Mouse (Mus musculus) lung, adult 2 months (tissue): Measurements from ENCODE around the gene A3galt2.

Experiments used
- CTCF ChIP-seq: fragments of 200-500 bp; IDR thresholded peaks from 2 replicates; pipeline ENCODE4 v1.5.1; 2011; ENCODE audit warnings: mild to moderate bottlenecking, low read length, control low read depth; ENCODE audit not compliant: insufficient read depth
- POLR2A ChIP-seq: fragments of 200-500 bp; IDR thresholded peaks from 2 replicates; pipeline ENCODE4 v1.6.1; 2011; ENCODE audit warnings: low read depth, mild to moderate bottlenecking, control low read depth, low read length, borderline replicate concordance; ENCODE audit errors: extremely low read depth

DNA sequence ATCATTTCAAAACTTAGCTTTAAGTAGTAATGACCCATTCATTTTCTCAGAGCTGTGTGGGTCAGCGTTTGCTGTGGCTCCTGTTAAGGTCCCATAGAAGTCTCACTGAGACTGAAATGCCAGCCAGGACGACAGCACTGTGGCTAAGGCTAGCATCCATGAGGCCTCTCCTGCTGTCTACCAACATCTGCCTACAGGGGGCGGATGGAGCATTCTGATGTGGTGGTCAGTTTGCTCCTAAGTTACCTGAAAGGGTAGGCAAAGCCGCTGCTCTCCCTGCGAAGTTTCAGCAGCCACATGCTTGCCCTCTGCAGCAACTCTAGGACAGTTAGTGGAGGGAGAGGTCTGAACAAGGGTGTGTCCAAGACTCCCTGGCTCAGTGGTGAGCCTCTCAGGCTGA lies 4.2 kb upstream of the A3galt2 start:
- no peak for TF ChIP-seq POLR2A
- peak; percentile 40; the same call in 1 of the 2 replicates for TF ChIP-seq CTCF
